Mouse (Mus musculus): ENCODE results near the gene Ctdspl.
A peak's percentile ranks its signal among the peaks of the same experiment; 100 is the strongest.

Gene Ctdspl

GRCm38 (mm10) chr9:118926111-118926650 is at the start of gene Ctdspl:
Ctdspl (plus strand) TSS chr9:118926453.
- peak; percentile 73 for DNase-seq

DNA sequence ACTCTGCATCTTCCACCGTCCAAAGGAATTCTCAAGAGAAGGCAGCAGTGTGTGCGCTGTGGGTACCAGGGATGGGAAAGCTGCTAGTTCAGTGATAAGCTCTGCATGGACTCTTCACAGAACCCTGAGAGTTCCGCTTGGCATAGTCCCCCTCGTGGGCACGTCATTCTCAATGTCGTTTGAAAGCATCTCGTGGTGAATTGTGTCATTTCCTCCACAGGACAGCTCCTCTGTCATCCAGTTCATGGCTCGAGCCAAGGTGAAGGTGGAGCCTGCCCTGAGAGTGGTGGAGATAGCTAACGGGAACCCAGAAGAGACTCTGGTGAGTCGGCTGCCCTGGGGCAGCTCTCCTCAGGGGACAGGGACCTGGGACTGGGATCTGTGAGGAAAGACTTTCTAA is 49.4 kb upstream of the Ctdspl start:
- no peak for DNase-seq

- no peak for DNase-seq
Observed at GRCm38 (mm10) chr9:118877365-118878008, 48.8 kb upstream of the Ctdspl start.

- no peak for DNase-seq
Observed at GRCm38 (mm10) chr9:118878596-118878995, 47.7 kb upstream of the Ctdspl start.

GRCm38 (mm10) chr9:118881281-118881945 is 44.8 kb upstream of the Ctdspl start:
- peak; percentile 67 for DNase-seq

DNA sequence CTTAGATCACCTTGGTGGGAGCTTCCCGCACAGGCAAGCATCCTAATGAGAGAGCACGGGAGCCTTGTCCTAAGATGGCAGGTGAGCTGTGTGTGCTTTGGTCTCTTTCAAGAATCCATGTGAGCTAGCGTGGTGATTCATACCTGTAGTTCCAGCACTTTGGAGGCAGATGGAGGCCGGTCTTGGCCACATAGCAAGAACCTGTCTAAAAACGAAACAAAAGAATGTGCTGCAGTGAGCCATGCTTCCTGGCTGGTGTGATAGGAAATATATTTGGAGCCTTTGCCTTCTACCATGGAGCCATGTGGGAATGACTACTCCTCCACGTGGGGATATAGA is 44.3 kb upstream of the Ctdspl start:
- DNase-seq, result no peak

GRCm38 (mm10) chr9:118883150-118883549 is 43.1 kb upstream of the Ctdspl start:
- DNase-seq, result no peak

GRCm38 (mm10) chr9:118885785-118886184 is 40.5 kb upstream of the Ctdspl start:
- DNase-seq, result no peak

GRCm38 (mm10) chr9:118887201-118887600 is 39.1 kb upstream of the Ctdspl start:
- no peak for DNase-seq

GRCm38 (mm10) chr9:118887734-118888133 is 38.5 kb upstream of the Ctdspl start:
- DNase-seq, result no peak

GRCm38 (mm10) chr9:118890149-118890548 is 36.1 kb upstream of the Ctdspl start:
- peak; percentile 47 for DNase-seq

DNA sequence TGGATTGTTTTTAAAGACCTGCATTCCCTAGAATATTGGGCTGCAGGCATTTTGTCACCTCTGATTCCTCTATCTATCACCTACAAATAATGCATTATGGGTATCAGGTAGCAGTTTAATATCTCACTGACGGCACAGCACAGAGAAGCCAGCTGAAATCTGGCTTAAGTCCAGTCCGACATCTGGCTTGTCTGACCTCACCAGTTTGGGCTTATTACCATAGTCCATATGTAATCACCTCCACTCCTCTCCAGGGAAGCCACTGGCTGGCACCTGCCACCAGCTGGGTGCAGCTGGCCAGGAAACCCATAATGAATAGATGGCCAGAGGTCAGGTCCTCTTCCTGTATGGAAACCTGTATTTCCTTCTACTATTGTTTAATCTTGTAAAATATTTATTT is 35.6 kb upstream of the Ctdspl start:
- no peak for DNase-seq

DNA sequence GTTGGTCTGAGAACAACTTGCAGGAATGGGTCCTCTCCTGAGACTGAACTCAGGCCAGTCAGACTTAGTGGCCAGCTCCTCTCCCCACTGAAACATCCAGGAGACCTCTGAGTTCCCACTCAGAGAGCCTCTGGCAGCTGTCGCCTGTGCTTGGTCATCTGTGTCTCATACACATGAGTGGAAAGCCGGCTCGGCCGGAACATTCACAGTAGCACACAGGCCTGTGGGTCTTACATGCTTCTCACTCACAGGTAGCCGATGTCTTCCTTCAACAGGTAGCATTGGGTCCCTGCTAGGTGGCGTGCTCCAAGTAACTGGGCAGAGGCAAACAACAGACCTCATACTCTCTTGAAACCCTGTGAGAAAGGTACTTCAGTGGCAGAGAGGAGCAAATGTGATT is 35.2 kb upstream of the Ctdspl start:
- DNase-seq, result no peak

GRCm38 (mm10) chr9:118891593-118891992 is 34.7 kb upstream of the Ctdspl start:
- no peak for DNase-seq

DNA sequence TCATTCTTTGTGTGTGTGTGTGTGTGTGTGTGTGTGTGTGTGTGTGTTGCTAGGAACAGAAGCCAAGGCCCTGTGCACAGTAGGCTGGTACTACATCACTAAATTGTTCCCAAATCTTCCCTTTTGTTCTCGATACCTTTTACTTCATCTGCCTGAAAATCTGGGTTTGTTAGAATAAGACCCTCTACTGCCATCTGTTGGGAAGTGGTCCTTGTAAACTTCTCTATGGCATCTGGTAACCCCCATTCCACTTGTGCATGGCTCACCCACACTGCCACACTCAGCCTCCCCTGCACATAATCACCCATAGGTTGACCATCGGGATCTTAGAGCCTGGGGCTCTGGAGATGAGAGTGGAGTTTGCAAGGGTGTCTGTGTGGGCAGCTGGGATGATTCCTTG is 31.2 kb upstream of the Ctdspl start:
- no peak for DNase-seq

DNA sequence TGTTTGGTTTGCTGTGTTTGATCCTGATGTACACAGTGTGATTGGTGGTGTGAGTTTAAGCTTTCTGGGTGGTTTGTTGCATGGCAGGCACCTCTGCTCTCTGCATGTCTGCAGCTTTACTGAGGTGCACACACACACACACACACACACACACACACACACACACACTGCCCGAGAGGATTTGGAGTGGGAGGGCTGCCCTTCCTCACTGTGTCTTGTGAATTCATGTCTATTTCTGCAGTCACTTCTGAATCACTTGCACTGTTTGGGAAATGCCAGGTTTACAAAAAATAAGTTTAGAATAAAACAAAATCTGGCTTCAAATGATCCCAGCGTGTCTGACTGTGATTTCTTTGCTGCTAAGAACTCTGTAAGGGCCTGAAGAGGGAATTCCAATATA is 25.6 kb upstream of the Ctdspl start:
- no peak for DNase-seq

- DNase-seq, result no peak
Observed at GRCm38 (mm10) chr9:118901917-118902316, 24.3 kb upstream of the Ctdspl start.

DNA sequence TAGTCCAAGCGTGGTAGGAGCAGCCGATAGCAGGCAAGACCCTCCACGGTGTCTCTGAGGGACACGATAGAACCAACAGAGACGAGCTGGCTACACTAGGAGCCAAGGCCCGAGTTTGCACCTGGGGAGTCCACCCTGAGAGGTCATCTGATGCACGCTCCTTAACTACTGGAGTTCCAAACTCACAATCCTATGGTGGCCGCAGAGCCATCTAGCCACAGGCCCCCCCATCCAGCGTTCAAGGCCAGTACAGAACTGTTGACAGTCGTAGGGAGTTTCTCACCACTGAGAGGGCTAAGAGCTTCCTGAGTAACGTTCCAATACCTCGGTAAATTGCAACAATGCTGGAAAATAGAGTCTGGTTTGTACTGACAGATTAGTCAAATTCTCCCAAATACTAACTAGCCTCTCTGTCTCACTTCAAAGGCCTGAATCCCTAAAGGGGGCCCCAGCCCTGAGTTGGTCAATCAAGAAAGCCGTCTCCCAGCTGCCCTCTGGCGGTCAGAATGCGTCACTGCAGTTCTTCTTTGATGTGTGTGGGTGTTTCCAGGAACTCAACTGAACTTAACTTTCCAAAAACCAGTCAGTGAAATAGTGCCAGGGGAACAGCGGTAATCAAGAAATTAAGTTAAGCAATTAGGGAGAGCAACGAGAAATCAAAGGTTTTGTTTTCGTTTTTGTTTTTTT is 18.2 kb upstream of the Ctdspl start:
- peak; percentile 78 for DNase-seq

- DNase-seq, result no peak
Observed at GRCm38 (mm10) chr9:118913048-118913447, 13.2 kb upstream of the Ctdspl start.

DNA sequence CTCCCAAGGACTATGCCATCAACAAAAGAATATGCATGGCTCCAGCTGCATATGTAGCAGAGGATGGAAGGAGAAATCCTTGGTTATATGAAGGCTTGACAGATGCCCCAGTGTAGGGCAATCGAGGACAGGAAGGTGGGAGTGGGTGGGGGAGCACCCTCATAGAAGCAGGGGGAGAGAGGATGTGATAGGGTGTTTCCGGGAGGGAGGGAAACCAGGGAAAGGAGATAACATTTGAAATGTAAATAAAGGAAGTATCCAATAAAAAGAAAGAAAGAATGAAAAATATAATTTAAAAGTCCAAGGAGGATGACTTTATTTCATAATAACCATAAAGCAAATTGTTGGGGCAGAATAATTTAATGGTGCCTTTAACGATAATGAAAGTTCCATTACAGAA is 12.6 kb upstream of the Ctdspl start:
- DNase-seq, result no peak

- no peak for DNase-seq
Observed at GRCm38 (mm10) chr9:118914589-118914988, 11.7 kb upstream of the Ctdspl start.

DNA sequence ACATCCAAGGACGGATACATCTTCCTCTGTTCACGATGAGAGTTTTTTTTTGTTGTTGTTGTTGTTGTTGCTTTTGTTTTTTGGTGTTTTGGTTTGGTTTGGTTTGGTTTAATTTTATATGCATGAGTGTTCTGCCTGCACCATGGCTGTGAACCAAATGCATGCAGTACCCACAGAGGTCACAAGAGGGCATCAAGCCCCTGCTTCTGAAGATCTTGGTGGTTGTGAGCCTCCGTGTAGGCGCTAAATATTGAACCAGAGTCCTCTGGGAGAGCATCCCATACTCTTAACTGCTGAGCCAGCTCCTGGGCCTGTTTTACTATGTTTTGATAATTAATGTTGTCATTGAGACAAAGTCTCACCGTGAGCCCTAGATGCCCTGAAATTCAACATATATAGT is 11.0 kb upstream of the Ctdspl start:
- DNase-seq, result peak; percentile 51

- DNase-seq, result no peak
Observed at GRCm38 (mm10) chr9:118919672-118920186, 6.5 kb upstream of the Ctdspl start.

Data from thymus, postnatal 14 days (tissue).